Mouse (Mus musculus): Measurements from ENCODE around the gene Gm20671. TPM values are rescaled to one million over a fixed set of nuclear protein-coding genes. Genes with fewer than 3 reads are reported as not detected.

The Gm20671 gene
- not detected for polyA plus RNA-seq (2014; fragmentation: Illumina TruSeq; extraction: RNeasy Lipid Tissue Mini Kit (QIAGEN cat#74804); ENCODE audit: low read depth, low replicate concordance)

GRCm38 (mm10) chr5:32827009-32827408 lies at the start of gene Gm20671:
Gm20671 (minus strand) TSS chr5:32827109.

GRCm38 (mm10) chr5:32863253-32864228 lies 36.6 kb upstream of the Gm20671 start, which contains the start of gene Depdc5:
Depdc5 (plus strand) TSS chr5:32863701.

GRCm38 (mm10) chr5:32853731-32854507 lies 27.0 kb upstream of the Gm20671 start, which contains the start of gene Prr14l:
Prr14l (minus strand) TSS chr5:32854256.

GRCm38 (mm10) chr5:32785313-32785915 lies 41.5 kb downstream of the Gm20671 start, which contains the start of gene Pisd:
Pisd (minus strand) TSS chr5:32785646.

Other genes starting within 250 kb of the Gm20671 start
- 41.7 TPM for gene Yes1, start 215.9 kb downstream of the Gm20671 start, polyA plus RNA-seq (2014; fragmentation: Illumina TruSeq; extraction: RNeasy Lipid Tissue Mini Kit (QIAGEN cat#74804); ENCODE audit: low read depth, low replicate concordance)
- 8.2 TPM for gene Pisd, start 41.5 kb downstream of the Gm20671 start, polyA plus RNA-seq (2014; fragmentation: Illumina TruSeq; extraction: RNeasy Lipid Tissue Mini Kit (QIAGEN cat#74804); ENCODE audit: low read depth, low replicate concordance)
- 5.1 TPM for gene Prr14l, start 27.1 kb upstream of the Gm20671 start, polyA plus RNA-seq (2014; fragmentation: Illumina TruSeq; extraction: RNeasy Lipid Tissue Mini Kit (QIAGEN cat#74804); ENCODE audit: low read depth, low replicate concordance)
- gene Depdc5, start 36.6 kb upstream of the Gm20671 start, polyA plus RNA-seq (2014; fragmentation: Illumina TruSeq; extraction: RNeasy Lipid Tissue Mini Kit (QIAGEN cat#74804); ENCODE audit: low read depth, low replicate concordance): 14.8 TPM
- 79.1 TPM for gene Ywhah, start 191.7 kb upstream of the Gm20671 start, polyA plus RNA-seq (2014; fragmentation: Illumina TruSeq; extraction: RNeasy Lipid Tissue Mini Kit (QIAGEN cat#74804); ENCODE audit: low read depth, low replicate concordance)